Mouse (Mus musculus) Patski (cell line): ENCODE results near the gene Gm5148. TPM values are rescaled to one million over a fixed set of nuclear protein-coding genes. Genes with fewer than 3 reads are reported as not detected.

Experiments
- ATAC-seq: fragments of 100-300 bp; one replicate; pipeline ENCODE4 v1.8.0; 2021
- CTCF ChIA-PET: fragments of 350-600 bp; sonication (Branson Sonifier 250); formaldehyde crosslinking; loops from one replicate; lab custom pipeline; 2022; ENCODE audit warnings: inconsistent platforms; lab: Charles Lee
- POLR2A ChIA-PET: fragments of 350-600 bp; sonication (Branson Sonifier 250); formaldehyde crosslinking; loops from one replicate; lab custom pipeline; 2022; ENCODE audit warnings: antibody characterized with exemption, inconsistent platforms; lab: Charles Lee
- DNase-seq: peaks from one replicate; pipeline ENCODE4 v3.0.0-alpha.2; 2011; ENCODE audit warnings: low read depth, low spot score
- H3K27me3 ChIP-seq: fragments of 371-371 bp; one replicate; pipeline ENCODE4 v1.5.1; 2021
- CTCF ChIP-seq: fragments of 100-300 bp; IDR thresholded peaks from one replicate; pipeline ENCODE4 v1.5.1; 2021
- in situ Hi-C: fragments of 300-500 bp; cut with MboI; formaldehyde crosslinking; loops from 3 replicates; pipeline ENCODE4 v1.11.1; 2018; ENCODE audit warnings: low pct_unique_long_range_greater_than_20kb, mixed read lengths
- polyA plus RNA-seq: library from polyadenylated mRNA; unstranded; gene quantifications from one replicate; pipeline ENCODE4 v1.2.3, GENCODE M21; 2021

Gm5148 gene
- polyA plus RNA-seq, 1 experiment from 2014 or later = 0.23 TPM

GRCm38 (mm10) chr3:37723662-37724170 is 574 bp downstream of the Gm5148 start:
- POLR2A ChIA-PET = interaction anchor here (0.6 to 2.8 kb wide), 8 partner anchors 9 to 212 kb away, joined by 3 to 10 read pairs (median 4); partner anchors contain the start of gene Spry1
- DNase-seq = no peak

DNA sequence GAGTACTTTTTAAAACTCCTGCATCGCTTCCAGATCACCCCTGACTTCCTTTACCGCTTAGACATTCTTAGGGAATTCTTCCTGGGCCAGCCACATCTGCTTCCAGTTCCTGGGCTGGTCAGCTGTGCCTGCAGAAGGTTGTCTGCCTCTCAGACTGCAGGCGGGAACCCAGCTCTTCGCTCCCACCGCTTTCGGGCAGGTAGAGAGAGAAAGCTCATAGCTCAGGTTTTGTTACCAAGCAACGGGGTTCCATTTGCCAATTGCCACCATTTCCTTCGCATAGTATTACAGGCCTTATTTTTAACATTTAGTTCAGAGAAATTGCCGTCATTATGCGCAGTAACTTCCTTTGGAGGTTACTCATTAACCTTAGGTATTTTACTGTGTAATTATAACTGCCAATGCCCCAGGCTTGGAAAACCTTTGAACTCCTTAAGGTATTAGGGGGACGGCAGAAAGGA is 1.2 kb downstream of the Gm5148 start:
- POLR2A ChIA-PET = interaction anchor here (1.7 to 2.8 kb wide), 2 partner anchors 81 to 123 kb away, joined by 5 to 8 read pairs; no protein-coding TSS in a partner anchor
- no peak for DNase-seq

More at GRCm38 (mm10) chr3:37723662-37724170, 574 bp downstream of the Gm5148 start:
- in situ Hi-C loops = no loop called here
- CTCF ChIA-PET = interaction anchor here (1.6 kb wide), 1 partner anchor 75 kb away, joined by 7 read pairs; no protein-coding TSS in a partner anchor
- TF ChIP-seq CTCF = no peak
- H3K27me3 ChIP-seq = no peaks in the 10 kb centered on the region
- no peak for ATAC-seq

DNA sequence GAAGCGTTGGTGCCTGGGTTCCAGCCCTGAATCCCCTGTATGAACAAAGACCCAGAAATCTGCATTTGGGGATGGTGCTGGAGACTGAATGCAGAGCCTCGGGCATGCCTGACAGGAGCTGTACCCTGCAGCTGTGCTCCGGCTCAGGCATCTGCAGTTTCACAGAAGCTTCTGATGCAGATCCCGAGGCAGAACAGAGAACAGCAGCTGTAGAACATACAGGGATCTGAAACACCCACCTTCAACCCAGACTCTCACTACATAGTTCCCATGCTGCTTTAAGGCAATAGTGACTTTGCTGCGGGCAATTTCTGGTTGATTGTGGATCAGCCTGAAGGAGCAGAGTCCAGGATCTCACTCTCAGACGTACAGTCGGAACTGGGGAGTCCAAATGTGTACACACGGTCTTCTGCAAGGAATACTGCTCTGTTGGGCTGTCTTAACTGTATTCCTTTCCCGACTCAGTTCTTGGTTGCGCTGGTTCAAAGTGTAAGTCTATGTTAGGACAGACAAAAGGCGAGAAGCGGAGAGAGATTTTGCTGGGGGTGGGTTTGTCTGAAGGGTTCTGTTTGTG is 1.7 kb downstream of the Gm5148 start:
- CTCF ChIA-PET = interaction anchor here (1.1 kb wide), 1 partner anchor 79 kb away, joined by 3 read pairs; no protein-coding TSS in a partner anchor
- DNase-seq (no peak), ATAC-seq (no peak)
- POLR2A ChIA-PET = interaction anchor here (2.8 kb wide), 1 partner anchor 81 kb away, joined by 8 read pairs; no protein-coding TSS in a partner anchor
- TF ChIP-seq CTCF = no peak
- in situ Hi-C loops = no loop called here
- no peaks in the 10 kb centered on the region for H3K27me3 ChIP-seq

More for the DNA sequence above, 1.2 kb downstream of the Gm5148 start:
- peak; percentile 9 for ATAC-seq
- TF ChIP-seq CTCF = no peak
- in situ Hi-C loops = no loop called here
- H3K27me3 ChIP-seq = no peaks in the 10 kb centered on the region
- CTCF ChIA-PET = interaction anchor here (1.1 kb wide), 1 partner anchor 80 kb away, joined by 3 read pairs; no protein-coding TSS in a partner anchor

DNA sequence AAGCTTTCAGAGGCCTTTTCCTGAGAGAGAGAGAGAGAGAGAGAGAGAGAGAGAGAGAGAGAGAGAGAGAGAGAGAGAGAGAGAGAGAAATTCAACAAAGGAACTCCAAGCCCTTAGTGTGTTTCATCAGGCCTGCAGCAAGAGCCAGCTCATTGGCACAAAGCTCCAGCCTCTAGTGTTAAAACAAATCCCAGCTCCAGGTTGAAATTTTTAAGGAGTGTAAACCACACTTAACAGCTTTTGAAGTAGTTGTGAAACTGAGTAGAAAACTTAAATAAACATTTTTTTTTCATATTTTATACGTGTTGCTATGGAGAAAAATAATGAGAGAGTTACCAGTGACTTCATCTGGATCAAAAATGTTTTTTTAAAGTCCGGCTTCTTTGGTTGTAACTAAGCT is 7.3 kb downstream of the Gm5148 start:
- DNase-seq (no peak), ATAC-seq (no peak)
- no peaks in the 10 kb centered on the region for H3K27me3 ChIP-seq
- TF ChIP-seq CTCF = no peak
- ChIA-PET POLR2A (no interaction called here), CTCF (interaction anchor here (0.7 to 1.1 kb wide), 2 partner anchors 11 to 83 kb away, joined by 3 to 4 read pairs; no protein-coding TSS in a partner anchor)
- in situ Hi-C loops = no loop called here

DNA sequence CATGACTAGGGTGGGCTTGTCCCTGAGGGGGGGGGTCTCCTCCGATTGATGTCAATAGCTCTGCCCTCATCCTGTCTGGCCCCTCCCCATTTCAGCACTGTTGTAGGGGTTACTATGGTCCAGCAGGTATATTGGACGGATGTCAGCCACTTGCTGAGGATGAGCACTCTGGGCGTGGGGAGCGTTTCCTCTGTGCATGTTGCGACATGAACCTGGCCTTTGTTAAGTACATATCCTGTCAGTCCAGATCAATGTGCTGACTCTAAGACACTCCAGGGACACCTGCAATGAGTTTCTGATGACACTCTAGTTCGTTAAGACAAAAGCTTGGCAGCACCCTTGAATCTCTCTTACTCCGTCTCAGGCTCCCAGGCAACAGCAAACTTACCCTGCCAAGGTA is 8.6 kb downstream of the Gm5148 start:
- no peaks in the 10 kb centered on the region for H3K27me3 ChIP-seq
- no peak for DNase-seq
- CTCF ChIA-PET = interaction anchor here (0.9 kb wide), 1 partner anchor 11 kb away, joined by 3 read pairs; no protein-coding TSS in a partner anchor
- no peak for TF ChIP-seq CTCF
- POLR2A ChIA-PET = interaction anchor here (0.5 kb wide), 1 partner anchor 15 kb away, joined by 3 read pairs; no protein-coding TSS in a partner anchor
- in situ Hi-C loops = no loop called here
- ATAC-seq = no peak

DNA sequence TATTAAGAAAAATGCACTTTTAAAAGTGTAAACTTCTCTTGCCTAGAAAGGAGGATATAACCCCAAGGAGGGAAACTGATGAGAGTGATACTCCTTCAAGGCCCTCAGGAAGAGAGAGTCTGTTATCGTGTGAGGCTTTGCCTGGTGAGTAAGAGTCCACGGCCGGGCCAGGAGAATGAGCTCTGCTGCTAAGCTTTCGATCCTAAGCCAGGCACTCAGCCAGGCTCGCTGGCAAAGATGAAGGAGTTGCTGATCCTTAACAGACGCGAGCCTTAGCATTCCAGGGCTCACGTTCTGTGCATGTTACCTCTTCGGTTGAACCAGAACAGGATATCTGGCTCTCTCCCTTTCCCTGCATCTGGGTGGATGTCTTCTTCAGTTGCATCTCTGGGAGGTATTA is 11.8 kb downstream of the Gm5148 start:
- TF ChIP-seq CTCF = no peak
- CTCF ChIA-PET = interaction anchor here (1.7 kb wide), 1 partner anchor 9 kb away, joined by 5 read pairs; no protein-coding TSS in a partner anchor
- peak; percentile 65 for ATAC-seq

GRCm38 (mm10) chr3:37711639-37712038 is 12.7 kb downstream of the Gm5148 start:
- no peak for TF ChIP-seq CTCF
- in situ Hi-C loops = no loop called here
- ATAC-seq = no peak

More for the DNA sequence above, 11.8 kb downstream of the Gm5148 start:
- H3K27me3 ChIP-seq = no peaks in the 10 kb centered on the region
- peak; percentile 72 for DNase-seq
- in situ Hi-C loops = no loop called here
- POLR2A ChIA-PET = interaction anchor here (0.7 kb wide), 1 partner anchor 68 kb away, joined by 3 read pairs; no protein-coding TSS in a partner anchor

DNA sequence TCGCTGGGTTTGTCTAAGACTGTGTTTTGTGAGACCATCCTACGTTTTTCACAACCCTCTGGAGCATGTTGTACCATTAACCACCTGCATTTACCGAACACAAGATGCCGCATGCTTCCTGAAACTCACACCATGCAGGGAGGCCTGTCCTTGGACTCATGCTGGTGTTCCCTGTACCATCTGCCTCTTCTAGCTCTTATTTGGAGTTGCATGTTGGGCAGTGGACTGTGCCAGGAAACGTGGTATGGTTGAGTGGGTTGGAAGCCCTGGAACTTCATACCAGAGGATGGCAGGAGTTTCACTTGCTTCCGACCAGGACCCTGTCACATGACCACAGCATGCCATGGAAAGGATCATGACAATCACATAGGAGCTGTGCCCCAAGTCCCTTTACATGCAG is 16.5 kb downstream of the Gm5148 start:
- no peaks in the 10 kb centered on the region for H3K27me3 ChIP-seq
- ATAC-seq (no peak), DNase-seq (no peak)
- in situ Hi-C loops = no loop called here
- ChIA-PET POLR2A (no interaction called here), CTCF (interaction anchor here (1.1 to 2.4 kb wide), 4 partner anchors 11 to 55 kb away, joined by 3 to 6 read pairs (median 5); no protein-coding TSS in a partner anchor)
- no peak for TF ChIP-seq CTCF

More at GRCm38 (mm10) chr3:37711639-37712038, 12.7 kb downstream of the Gm5148 start:
- no peaks in the 10 kb centered on the region for H3K27me3 ChIP-seq
- POLR2A ChIA-PET = no interaction called here
- DNase-seq = no peak
- CTCF ChIA-PET = no interaction called here

- DNase-seq = no peak
- in situ Hi-C loops = no loop called here
- CTCF ChIA-PET = interaction anchor here (2.4 kb wide), 1 partner anchor 15 kb away, joined by 6 read pairs; no protein-coding TSS in a partner anchor
- no peak for ATAC-seq
- TF ChIP-seq CTCF = no peak
- POLR2A ChIA-PET = interaction anchor here (0.6 kb wide), 1 partner anchor 21 kb away, joined by 4 read pairs; no protein-coding TSS in a partner anchor
- H3K27me3 ChIP-seq = no peaks in the 10 kb centered on the region
Observed at GRCm38 (mm10) chr3:37706439-37706838, 17.9 kb downstream of the Gm5148 start.

DNA sequence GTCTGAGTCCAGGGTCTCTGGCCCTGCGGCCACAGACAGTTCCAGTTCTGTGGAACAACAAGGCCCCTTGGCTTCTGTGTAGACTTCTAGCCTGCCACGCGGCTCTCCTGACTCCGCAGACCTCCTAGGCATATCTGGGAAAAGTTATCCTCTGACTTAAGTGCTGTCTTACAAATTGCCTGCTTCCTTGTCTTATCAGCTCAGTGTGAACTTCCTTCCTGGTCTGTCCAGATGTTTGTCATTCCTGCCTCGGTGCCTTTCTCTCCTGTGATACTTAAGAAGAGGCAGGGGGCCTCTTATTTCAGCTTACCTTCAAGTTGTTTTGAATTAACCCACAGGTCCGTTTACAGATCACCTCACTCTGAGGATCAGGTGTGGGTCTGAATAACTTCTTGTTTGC is 18.9 kb downstream of the Gm5148 start:
- ChIA-PET CTCF (interaction anchor here (0.8 to 1.7 kb wide), 4 partner anchors 11 to 16 kb away, joined by 3 to 8 read pairs (median 5); no protein-coding TSS in a partner anchor), POLR2A (interaction anchor here (1.1 kb wide), 1 partner anchor 15 kb away, joined by 4 read pairs; no protein-coding TSS in a partner anchor)
- DNase-seq = no peak
- H3K27me3 ChIP-seq = no peaks in the 10 kb centered on the region
- no peak for TF ChIP-seq CTCF
- no peak for ATAC-seq
- in situ Hi-C loops = no loop called here
